Mouse (Mus musculus): ENCODE results near the gene Pdgfb. TPM values are rescaled to one million over a fixed set of nuclear protein-coding genes. Genes with fewer than 3 reads are reported as not detected.
A peak's percentile ranks its signal among the peaks of the same experiment; 100 is the strongest.

Pdgfb gene
- 1.8 TPM in 2 replicates for polyA plus RNA-seq (2016; fragmentation: Nextera tagmentation; extraction: Ambion mirVana)

DNA sequence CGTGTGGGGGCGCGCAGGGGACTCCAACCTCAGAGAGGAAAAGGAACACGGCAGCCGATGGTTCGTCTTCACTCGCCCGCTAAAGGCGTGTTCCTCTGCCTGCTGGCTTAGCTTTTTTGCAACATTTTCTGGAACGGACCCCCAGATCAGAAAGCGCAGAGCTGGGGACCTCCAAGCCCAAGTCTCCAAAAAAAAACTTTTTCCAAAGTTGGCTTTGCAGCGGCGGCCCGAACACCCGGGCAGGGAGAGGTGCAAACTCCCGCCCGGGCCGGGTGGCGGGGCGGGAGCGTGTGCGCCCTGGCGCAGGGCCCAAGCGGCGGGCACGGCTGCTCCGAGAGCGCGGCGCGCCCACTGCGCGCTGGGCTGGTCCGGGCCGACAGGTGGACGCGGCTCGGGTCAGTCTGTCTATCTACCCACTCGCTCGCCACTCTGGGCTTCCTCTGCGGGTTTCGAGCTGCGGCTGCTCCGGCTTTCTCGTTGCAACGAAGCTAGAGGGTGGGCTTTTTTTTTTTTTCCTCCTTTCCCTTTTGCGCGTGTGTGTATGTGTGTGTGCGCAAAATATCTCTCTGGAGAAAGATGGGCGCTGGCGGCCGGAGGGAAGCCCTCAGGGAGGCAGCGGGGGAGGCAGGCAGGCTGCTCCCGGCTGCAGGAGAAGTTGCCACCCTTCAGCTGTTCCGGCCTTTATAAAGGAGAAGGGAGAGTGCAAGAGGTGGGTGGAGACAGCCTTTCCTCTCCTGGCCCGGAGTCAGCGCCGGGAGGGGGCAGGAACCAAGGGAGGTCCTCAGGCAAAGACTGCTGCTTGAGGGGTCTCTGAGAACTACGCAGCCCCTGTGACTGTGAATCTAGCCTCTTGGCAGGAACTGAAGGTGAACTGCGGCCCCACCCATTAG, at the start of gene Pdgfb:
Gene Pdgfb (minus strand): TSS at position 657 of the 890 bp plus-strand sequence.
- H3K27me3 ChIP-seq (ENCODE audit: poor library complexity, severe bottlenecking) = peaks cover 88% of the 10 kb centered on the region
- H3K27ac ChIP-seq = peak within 1 kb of the TSS; percentile 87
- WGBS = under 1% methylated on average over 60 of the region's 60 CpGs
- no peaks in the 10 kb centered on the region for H3K9me3 ChIP-seq
- peak within 1 kb of the TSS; percentile 74 for H3K4me3 ChIP-seq
- H3K4me1 ChIP-seq = peaks cover 54% of the 10 kb centered on the region
- peak; percentile 27 for DNase-seq (ENCODE audit: extremely low spot score, low spot score)
- no peaks in the 10 kb centered on the region for H3K36me3 ChIP-seq (replicated peaks)

- Histone ChIP-seq H3K27ac (no peak overlapping the region), H3K9me3 (no peaks in the 10 kb centered on the region), H3K36me3 (replicated peaks) (no peaks in the 10 kb centered on the region), H3K27me3 (ENCODE audit: poor library complexity, severe bottlenecking) (no peaks in the 10 kb centered on the region), H3K4me3 (no peak overlapping the region), H3K4me1 (peaks cover 30% of the 10 kb centered on the region)
- DNase-seq (ENCODE audit: extremely low spot score, low spot score) = no peak
- 38% methylated on average over 5 of the region's 5 CpGs for WGBS
These were observed 48.0 kb upstream of the Pdgfb start for GRCm38 (mm10) chr15:80062821-80063220.

DNA sequence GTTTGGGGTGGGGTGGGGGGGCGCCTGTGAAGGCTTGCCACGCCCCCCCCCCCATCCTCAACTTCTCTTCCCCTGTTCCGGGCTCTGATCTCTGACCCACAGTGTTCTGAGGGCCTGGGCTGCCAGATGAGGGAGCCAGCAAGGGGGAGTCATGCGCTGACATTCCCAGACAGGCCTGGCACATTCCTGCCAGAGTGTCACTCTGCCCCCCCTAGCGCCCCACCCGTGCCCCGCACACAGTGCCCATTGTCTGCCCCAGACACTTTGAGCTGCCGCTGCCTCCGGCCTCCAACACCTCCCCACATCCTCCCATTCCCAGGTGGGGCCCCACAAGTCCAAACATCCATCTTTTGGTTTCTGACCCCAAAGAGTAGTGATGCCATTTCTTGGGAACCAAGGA, 47.6 kb upstream of the Pdgfb start:
- H3K4me1 ChIP-seq = peaks cover 26% of the 10 kb centered on the region
- H3K36me3 ChIP-seq (replicated peaks) = no peaks in the 10 kb centered on the region
- no peaks in the 10 kb centered on the region for H3K9me3 ChIP-seq
- no peak overlapping the region for H3K27ac ChIP-seq
- no peak for DNase-seq (ENCODE audit: extremely low spot score, low spot score)
- H3K4me3 ChIP-seq = no peak overlapping the region
- WGBS = 75% methylated on average over 8 of the region's 9 CpGs
- H3K27me3 ChIP-seq (ENCODE audit: poor library complexity, severe bottlenecking) = no peaks in the 10 kb centered on the region

DNA sequence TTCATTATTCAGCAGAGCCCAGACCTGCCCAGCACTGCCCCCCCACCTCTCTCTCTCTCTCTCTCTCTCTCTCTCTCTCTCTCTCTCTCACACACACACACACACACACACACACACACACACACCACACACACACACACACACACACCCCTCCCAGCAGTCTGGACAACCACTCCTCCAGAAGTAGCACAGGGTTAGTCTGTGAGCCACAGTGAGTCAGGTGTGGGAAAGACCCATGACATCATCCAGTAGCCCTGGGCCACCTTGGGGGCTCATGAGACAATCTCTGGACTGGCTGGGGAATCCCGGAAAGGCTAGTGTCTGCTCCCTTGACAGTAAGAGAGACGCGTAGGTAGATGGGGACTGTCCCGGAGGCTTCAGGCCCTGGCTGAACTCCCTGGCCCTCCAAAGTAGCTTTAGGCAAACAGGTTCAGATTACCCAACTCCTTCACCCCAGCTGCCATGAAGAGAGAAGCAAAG, 46.3 kb upstream of the Pdgfb start:
- H3K4me3 ChIP-seq = no peak overlapping the region
- H3K4me1 ChIP-seq = peaks cover 31% of the 10 kb centered on the region
- no peaks in the 10 kb centered on the region for H3K27me3 ChIP-seq (ENCODE audit: poor library complexity, severe bottlenecking)
- DNase-seq (ENCODE audit: extremely low spot score, low spot score) = no peak
- H3K36me3 ChIP-seq (replicated peaks) = no peaks in the 10 kb centered on the region
- WGBS = 90% methylated on average over 4 of the region's 4 CpGs
- no peaks in the 10 kb centered on the region for H3K9me3 ChIP-seq
- H3K27ac ChIP-seq = no peak overlapping the region

- 94% methylated on average over 8 of the region's 8 CpGs for WGBS
- peaks cover 37% of the 10 kb centered on the region for H3K4me1 ChIP-seq
- no peak overlapping the region for H3K4me3 ChIP-seq
- DNase-seq (ENCODE audit: extremely low spot score, low spot score) = no peak
- H3K27ac ChIP-seq = no peak overlapping the region
- no peaks in the 10 kb centered on the region for H3K27me3 ChIP-seq (ENCODE audit: poor library complexity, severe bottlenecking)
- H3K9me3 ChIP-seq = no peaks in the 10 kb centered on the region
- H3K36me3 ChIP-seq (replicated peaks) = no peaks in the 10 kb centered on the region
These were observed 45.7 kb upstream of the Pdgfb start for GRCm38 (mm10) chr15:80060356-80061070.

GRCm38 (mm10) chr15:80059606-80060005, 44.8 kb upstream of the Pdgfb start:
- Histone ChIP-seq H3K4me3 (no peak overlapping the region), H3K27ac (no peak overlapping the region), H3K4me1 (peaks cover 40% of the 10 kb centered on the region), H3K27me3 (ENCODE audit: poor library complexity, severe bottlenecking) (no peaks in the 10 kb centered on the region), H3K36me3 (replicated peaks) (no peaks in the 10 kb centered on the region), H3K9me3 (no peaks in the 10 kb centered on the region)
- no peak for DNase-seq (ENCODE audit: extremely low spot score, low spot score)
- WGBS = 90% methylated on average over 7 of the region's 7 CpGs

GRCm38 (mm10) chr15:80058151-80058550, 43.4 kb upstream of the Pdgfb start:
- Histone ChIP-seq H3K27me3 (ENCODE audit: poor library complexity, severe bottlenecking) (no peaks in the 10 kb centered on the region), H3K4me1 (peaks cover 43% of the 10 kb centered on the region), H3K9me3 (no peaks in the 10 kb centered on the region), H3K27ac (no peak overlapping the region), H3K4me3 (no peak overlapping the region), H3K36me3 (replicated peaks) (no peaks in the 10 kb centered on the region)
- no peak for DNase-seq (ENCODE audit: extremely low spot score, low spot score)
- 93% methylated on average over 7 of the region's 7 CpGs for WGBS

GRCm38 (mm10) chr15:80054034-80054710, 39.4 kb upstream of the Pdgfb start:
- 89% methylated on average over 7 of the region's 7 CpGs for WGBS
- no peak for DNase-seq (ENCODE audit: extremely low spot score, low spot score)

GRCm38 (mm10) chr15:80053381-80054033, 38.7 kb upstream of the Pdgfb start:
- WGBS = 77% methylated on average over 8 of the region's 8 CpGs
- H3K27me3 ChIP-seq (ENCODE audit: poor library complexity, severe bottlenecking) = no peaks in the 10 kb centered on the region
- H3K9me3 ChIP-seq = no peaks in the 10 kb centered on the region
- H3K36me3 ChIP-seq (replicated peaks) = no peaks in the 10 kb centered on the region
- H3K4me1 ChIP-seq = peaks cover 24% of the 10 kb centered on the region
- no peak for DNase-seq (ENCODE audit: extremely low spot score, low spot score)
- no peak overlapping the region for H3K4me3 ChIP-seq
- H3K27ac ChIP-seq = peak overlapping the region; percentile 67

More at GRCm38 (mm10) chr15:80054034-80054710, 39.4 kb upstream of the Pdgfb start:
- Histone ChIP-seq H3K4me3 (no peak overlapping the region), H3K4me1 (peaks cover 24% of the 10 kb centered on the region), H3K9me3 (no peaks in the 10 kb centered on the region), H3K36me3 (replicated peaks) (no peaks in the 10 kb centered on the region), H3K27me3 (ENCODE audit: poor library complexity, severe bottlenecking) (no peaks in the 10 kb centered on the region), H3K27ac (peak overlapping the region; percentile 67)

- no peak for DNase-seq (ENCODE audit: extremely low spot score, low spot score)
- Histone ChIP-seq H3K4me3 (no peak overlapping the region), H3K27ac (no peak overlapping the region), H3K27me3 (ENCODE audit: poor library complexity, severe bottlenecking) (no peaks in the 10 kb centered on the region), H3K4me1 (peaks cover 21% of the 10 kb centered on the region), H3K9me3 (no peaks in the 10 kb centered on the region), H3K36me3 (replicated peaks) (no peaks in the 10 kb centered on the region)
- WGBS = 91% methylated on average over 9 of the region's 9 CpGs
These were observed 37.0 kb upstream of the Pdgfb start for GRCm38 (mm10) chr15:80051782-80052181.

- no peak overlapping the region for H3K4me3 ChIP-seq
- H3K9me3 ChIP-seq = no peaks in the 10 kb centered on the region
- WGBS = 84% methylated on average over 19 of the region's 19 CpGs
- no peak for DNase-seq (ENCODE audit: extremely low spot score, low spot score)
- no peaks in the 10 kb centered on the region for H3K27me3 ChIP-seq (ENCODE audit: poor library complexity, severe bottlenecking)
- peaks cover 17% of the 10 kb centered on the region for H3K4me1 ChIP-seq
- no peaks in the 10 kb centered on the region for H3K36me3 ChIP-seq (replicated peaks)
- H3K27ac ChIP-seq = no peak overlapping the region
These were observed 36.5 kb upstream of the Pdgfb start for GRCm38 (mm10) chr15:80051092-80051761.

GRCm38 (mm10) chr15:80050093-80050492, 35.3 kb upstream of the Pdgfb start:
- no peak overlapping the region for H3K4me3 ChIP-seq
- no peaks in the 10 kb centered on the region for H3K27me3 ChIP-seq (ENCODE audit: poor library complexity, severe bottlenecking)
- H3K27ac ChIP-seq = no peak overlapping the region
- peaks cover 7% of the 10 kb centered on the region for H3K4me1 ChIP-seq
- DNase-seq (ENCODE audit: extremely low spot score, low spot score) = no peak
- H3K9me3 ChIP-seq = peaks cover 8% of the 10 kb centered on the region; the same call in 1 of the 2 replicates
- 77% methylated on average over 4 of the region's 4 CpGs for WGBS
- no peaks in the 10 kb centered on the region for H3K36me3 ChIP-seq (replicated peaks)

Data from forebrain, embryonic 10.5 days (tissue).